Mouse (Mus musculus): ENCODE data around the gene Gm42878. TPM values are rescaled to one million over a fixed set of nuclear protein-coding genes. Genes with fewer than 3 reads are reported as not detected.

Gene Gm42878
- total RNA-seq (2021): not detected
- long read RNA-seq, experiment 1: 0 reads
- long read RNA-seq, experiment 2: 0 reads

DNA sequence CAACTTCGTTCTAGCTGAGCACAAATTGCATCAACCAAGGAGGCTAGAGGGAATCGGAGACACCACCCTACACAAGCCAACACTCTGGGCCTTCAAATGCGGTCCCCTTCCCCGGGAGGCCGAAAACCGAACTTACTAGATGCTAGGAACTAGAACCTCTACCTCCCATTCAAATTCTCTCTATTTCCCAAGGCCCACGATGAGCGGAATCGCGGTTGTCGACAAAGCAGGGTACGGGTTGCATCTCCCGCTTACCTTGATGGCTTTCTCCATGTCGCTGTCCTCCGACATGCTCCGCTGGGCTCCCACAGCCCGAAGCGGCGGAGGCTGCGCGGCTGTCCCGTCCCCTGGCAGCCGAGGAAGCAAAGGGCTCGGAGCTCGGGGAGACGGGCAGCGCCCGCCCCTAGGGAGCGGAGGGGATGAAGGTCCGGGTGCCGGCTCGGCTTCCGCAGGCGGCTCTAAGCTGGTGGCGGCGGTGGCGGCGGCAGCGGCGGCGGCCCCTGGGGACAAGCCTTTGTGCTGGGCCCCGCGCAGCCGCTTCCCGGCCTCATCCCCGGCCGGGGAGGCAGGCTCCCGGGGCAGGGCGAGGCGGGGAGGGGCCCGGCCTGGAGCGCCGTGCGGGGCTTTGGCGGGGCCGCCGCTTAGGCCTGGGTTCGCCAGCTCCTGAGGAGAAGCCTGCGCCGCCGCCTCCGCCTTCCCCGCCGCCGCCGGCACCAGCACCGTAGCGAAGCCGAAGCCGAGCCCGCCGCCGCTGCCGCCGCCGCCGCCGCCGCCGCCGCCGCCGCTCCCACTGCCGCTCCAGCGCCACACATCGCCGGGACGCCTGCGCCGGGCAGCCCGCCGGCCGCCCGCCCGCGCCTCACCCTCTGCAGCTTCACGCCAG is at the start of gene Gm42878, which contains the start of gene Adam1a:
Gm42878 (minus strand) TSS at position 573 of the 883 bp plus-strand sequence.
Adam1a (minus strand) TSS at position 573 of the 883 bp plus-strand sequence.
- peak in 1 of 2 experiments; percentile 44 for DNase-seq

DNA sequence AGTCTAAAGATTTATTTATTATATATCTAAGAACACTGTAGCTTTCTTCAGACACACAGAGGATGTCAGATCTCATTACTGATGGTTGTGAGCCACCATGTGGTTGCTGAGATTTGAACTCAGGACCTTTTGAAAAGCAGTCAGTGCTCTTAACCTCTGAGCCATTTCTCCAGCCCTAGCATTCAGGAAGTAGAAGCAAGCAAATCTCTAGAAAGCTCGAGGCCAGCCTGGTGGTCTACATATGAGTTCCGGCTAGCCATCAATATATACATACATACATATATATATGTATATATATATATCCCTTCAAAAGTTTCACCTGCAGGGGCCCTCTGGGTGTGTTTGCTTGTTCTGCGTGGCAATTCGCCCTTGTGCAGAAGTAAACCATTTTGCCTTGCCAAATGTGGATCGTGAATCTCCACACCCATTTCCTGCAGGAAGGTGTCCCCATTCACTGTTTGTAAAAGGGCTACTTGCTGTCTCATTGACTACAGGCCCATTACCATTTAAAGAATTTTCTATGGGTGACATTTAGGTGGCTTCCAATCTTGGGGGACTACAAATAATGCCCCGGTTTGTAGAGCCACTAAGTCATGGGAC is 49.5 kb upstream of the Gm42878 start:
- no peak for DNase-seq

DNA sequence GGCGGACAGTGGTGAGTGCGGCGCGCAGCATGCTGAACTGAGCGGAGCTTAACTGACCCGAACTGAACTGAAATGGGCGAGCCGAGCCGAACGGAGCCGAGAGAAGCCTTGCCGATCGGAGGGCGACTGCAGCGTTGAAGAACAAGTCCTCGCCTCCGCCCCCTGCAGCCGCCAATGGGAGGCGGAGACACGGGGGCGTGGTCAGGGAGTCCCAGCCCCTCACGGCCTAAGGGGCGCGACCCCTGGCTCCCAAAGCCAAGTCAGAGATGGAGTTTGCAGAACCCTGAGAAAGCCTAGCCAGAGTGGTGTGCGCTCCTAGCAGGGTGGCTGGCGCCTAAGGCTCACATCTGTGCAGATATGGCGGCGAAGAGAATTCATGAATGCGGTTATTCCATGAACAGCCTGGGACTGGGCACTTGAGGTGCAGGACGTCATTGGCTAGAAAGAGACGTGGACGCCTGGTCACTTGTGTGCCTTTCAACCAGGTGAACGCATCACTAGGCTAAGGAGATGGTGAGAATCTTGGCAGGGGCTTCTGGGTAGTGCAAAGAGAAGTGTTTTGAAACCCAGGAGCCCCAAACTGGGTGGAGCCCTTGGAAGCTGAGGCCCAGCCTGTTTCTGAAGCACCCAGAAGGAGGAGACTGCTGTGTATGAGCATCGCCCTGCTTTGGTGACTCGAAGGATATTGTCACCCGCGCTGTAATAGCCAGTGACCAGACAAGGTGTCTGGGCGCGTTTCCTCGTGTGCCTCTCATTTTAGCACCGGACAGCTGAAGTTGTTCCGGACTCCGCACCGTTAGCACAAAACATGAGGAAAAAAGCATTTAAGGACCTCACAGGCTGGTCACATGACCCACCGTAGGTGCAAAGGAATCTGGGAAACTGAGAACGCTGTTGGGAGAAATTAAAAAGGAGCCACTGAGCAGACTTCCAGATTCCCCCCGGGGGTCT is 48.4 kb upstream of the Gm42878 start, which contains the start of gene Aldh2:
Aldh2 (minus strand) TSS at position 374 of the 951 bp plus-strand sequence.
- DNase-seq: peak; percentile 94 to 95

DNA sequence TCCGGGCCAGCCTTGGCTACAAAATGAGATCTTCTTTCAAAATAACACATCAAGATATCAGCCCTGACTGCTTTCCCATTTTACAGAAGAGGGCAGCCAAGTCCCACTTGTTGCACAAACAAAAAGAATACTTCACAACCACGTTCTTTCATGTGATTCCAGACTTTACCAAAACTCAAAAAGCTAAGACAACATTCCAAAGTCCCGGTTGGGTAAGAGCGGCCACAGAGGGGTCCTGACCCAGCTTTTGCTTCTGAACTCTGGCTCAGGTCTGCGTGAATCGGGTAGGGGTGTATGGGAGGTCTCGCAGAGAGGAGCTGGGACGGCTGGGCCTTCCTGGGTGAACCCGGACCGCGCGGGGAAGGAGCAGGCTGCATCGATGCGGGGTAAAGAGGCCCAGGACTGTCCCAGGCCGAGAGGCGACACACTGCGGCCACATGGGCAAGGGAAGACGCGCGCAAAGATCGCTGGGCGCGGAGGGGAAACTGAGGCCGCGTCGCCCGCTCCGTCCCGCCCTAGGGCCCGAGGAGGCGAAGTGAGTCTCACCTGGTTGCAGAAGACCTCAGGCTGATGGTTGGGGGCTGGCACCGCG is 47.6 kb upstream of the Gm42878 start:
- DNase-seq: no peak

DNA sequence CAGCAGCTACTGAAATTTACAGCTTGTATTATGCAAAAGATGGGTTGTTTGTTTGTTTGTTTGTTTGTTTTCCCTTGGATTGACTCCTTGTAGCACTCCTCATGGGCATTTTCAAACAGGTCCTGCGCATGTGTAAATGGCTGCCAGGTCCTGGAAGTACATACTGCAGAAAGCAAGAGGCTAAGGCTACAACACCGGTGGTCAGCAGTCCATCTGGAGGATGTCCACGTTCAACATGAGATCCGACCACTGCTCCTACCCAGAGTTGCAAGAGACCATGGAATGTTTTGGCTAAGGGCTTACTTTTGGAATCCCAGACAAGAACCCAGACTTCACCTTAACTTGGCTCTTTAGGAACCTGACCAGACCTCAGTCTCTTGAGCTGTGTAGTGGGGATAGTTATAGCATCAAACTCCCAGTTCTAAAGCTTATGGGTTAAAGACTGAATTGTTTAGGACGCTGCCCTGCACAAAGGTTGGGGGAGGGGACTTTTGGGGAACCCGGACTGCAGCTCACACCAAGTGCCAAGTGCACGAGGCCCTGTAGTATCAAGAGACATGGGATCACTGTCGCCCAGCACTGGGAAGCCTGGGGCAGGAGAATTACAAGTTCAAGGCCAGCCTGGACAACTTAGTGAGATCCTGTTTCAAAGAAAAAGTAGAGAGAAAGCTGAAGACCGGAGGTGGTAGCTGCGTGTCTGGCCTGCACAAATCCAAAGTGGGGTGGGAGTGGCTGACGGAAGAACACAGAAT is 47.0 kb upstream of the Gm42878 start:
- peak in 1 of 2 experiments; percentile 52 for DNase-seq

DNA sequence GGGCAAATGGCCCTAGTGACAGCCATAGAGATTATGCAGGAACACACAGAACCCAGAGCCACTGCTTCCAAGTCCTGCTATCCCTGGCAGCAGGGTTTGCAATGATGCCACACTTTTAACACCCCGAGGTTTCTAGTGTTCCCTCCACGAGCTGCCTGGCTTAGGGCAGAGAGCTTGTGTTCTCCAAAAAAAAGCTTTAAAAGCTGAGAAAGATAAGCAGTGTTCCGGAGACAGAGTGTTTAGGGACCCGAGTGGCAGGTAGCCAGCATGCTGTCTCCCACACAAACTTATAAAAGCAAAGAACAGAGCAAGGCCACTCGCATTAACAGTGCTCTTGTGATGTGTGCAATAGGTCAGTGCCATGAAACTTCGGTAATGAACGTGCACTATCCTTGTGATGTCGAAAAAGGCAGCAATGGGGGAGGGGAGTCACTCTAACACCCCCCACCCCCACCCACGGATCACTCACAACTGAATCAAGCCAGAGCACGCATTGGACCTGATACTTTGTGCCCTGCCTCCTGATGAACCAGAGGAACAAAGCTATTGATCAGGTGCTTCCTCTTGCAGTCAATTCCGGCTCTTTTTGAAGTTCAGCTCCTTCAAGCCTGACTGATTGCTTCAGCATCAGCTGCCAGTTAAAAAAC is 46.3 kb upstream of the Gm42878 start:
- peak; percentile 52 to 62 for DNase-seq

DNA sequence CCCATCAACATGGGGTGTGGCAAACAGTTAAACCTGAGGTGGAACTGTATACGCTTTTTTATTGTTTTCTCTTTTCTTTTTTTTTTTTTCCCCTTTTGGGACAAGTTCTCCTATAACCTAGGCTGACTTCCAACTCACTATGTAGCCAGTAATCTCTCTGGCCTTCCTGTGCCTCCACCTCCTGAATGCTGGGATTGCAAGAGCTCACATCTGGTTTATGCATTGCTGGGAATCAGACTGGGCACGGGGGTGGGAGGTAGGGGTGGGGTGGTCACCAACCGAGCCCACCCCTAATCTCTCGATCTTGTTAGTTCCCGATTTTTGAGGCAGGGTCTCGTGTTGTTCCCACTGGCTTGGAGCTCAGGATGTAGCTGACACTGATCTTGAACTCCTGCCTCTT is 44.6 kb upstream of the Gm42878 start:
- no peak for DNase-seq

DNA sequence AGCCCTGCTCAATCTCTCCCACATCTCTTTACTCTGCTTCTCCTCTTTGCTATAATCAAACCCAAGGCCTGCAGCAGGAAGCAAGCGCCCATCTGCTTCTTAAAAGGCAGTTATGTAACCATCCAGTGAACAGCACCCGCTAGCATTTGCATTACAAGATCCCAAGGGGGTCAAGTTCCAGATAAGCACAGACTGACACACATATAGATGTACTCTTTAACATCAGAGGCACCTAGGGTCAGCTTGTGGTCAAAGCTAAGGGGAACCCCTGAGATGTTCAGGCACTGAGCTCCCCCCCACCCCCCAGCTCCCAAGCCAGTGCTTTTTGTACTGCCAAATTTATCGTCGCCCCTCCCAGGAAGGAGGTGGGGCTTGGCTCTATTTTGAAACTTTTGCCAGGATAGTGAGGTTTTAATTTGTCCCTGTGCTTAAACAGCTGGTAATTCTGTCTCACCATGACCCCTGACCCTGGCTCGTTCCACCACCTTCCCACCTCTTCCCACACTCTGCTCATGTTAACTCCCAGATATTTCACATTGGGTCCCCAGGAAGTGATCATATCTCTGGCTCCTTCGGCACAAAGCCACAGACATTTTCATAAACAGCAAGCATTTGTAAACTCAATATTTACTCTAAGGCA is 41.2 kb upstream of the Gm42878 start:
- DNase-seq: peak; percentile 83 to 85

DNA sequence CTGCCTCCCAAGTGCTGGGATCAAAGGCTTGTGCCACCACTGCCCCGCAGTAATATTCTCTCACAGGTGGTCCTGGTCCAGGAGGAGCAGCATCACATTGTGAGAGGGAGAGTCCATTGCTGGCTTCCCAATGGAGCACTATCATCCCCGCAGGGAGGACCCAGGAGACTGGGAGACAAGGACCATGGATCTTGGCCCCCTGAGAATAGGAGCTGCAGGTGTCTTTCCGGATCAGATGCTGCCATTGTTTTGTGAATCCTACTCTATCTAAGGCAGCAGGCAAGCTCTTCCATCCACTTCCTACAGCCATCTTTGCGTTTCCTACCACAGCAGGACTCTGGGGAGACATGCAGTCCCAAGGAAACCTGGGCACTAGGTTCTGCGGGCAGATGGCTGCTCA is 40.4 kb upstream of the Gm42878 start:
- no peak for DNase-seq

DNA sequence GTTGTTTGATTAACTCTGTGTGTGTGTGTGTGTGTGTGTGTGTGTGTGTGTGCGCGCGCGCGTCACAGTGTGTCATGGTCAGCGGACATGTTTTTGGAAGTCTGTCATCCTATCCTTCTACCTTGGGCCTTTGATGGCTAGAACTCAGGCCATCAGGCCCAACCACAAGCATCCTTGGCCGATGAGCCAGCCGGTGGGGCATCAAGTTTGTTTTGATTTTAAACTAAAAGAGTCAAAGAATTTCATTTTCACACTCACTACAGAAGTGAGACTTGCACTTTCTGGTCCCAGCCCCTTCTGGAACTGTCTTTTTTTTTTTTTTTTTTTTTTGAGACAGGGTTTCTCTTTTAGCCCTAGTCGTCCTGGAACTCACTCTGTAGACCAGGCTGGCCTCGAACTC is 39.7 kb upstream of the Gm42878 start:
- DNase-seq: no peak

DNA sequence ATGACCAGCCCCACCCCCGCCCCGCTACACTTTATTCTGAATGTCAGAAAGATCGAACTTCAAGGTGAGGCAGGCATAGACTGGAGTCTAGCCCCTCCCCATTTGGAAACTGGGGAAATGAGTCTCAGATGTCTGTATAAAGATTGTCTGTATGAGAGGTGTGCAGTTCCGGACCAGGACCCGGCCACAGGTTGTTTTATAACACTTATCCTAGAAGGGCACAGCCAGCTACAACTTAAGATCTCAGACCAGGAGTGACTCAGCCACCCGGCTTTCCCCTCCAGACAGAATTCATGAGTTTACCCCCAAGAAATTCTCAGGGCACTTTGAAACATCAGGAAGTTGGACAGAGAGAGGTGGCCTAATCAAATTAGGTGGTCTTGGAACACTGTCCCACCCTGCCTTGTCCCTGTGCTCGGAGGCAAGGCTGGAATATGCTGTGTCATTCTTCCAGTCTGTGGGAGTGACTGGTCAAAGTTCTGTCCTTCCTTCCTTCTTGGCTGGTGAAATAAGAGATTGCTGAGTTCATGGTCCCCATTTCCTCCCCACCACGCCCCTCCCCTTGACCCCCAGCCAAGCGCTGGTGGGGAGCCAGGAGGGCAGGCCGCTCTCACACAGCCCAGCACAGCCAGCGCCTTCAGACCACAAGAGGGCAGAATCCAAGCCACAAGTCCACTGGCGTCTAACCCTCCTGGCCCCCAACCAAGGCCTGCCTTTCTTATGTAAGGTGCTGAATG is 38.7 kb upstream of the Gm42878 start:
- DNase-seq: peak; percentile 98

DNA sequence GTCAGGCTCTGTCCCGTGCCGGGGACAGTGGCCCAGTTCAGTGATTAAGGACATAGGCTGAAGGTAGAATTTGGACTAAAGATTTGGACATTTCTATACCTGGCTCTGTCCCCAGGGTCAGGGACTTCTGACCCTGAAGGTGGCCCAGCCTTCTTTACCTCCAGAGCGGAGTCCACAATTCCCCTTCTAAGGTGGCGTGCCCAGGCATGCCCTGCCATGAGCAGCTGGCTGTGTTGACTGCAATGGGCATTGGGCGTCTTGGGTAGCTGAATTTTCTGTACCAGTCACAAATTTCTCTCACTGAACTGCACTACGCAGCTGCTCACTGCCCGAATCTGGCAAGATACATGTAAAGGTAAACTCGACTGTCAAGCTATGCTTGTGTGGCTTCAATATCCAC is 36.7 kb upstream of the Gm42878 start:
- no peak for DNase-seq

DNA sequence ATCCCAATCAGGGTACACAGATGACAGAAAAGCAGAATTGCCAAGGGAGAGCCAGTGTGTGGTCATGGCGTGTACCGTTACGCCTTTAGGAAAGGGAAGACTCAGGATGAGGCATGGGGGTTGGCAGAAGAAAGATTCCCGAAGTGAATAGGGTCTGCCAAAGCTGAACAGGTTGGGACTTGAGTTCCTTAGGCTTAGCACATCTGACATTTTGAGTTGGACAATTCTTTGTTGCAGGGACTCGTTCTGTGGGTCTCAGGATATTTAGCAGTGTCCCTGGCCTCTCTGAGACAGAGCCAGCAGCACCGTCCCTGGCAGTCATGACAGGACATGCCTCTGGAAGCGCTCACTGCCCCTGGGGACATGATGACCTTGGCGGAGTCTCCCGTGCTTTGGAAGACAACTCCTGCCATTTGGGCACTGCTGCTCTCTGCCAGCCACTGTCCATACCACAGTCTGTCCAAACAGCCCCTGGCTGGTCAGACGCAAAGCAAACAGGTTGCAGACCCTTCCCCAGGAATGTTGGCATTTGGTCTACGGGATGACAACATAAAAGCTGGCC is 31.7 kb upstream of the Gm42878 start:
- DNase-seq: peak; percentile 68 to 76

DNA sequence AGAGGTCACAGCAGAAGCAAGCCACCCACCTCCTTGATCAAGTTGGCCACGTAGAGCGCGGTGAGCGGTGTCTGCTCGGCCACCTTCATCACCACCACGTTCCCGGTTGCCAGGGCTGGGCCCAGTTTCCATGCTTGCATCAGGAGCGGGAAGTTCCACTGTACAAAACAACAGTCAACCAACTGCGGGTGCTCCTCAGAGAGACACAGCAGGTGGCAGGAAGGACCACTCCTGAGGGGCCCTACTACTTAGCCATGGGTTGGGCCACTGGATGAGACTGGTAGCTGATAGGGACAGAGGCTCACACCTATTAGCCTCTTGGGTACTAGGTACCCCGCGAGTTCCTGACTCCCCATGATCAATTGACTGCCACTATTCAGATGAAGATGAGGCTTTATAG is 30.6 kb upstream of the Gm42878 start:
- no peak for DNase-seq

DNA sequence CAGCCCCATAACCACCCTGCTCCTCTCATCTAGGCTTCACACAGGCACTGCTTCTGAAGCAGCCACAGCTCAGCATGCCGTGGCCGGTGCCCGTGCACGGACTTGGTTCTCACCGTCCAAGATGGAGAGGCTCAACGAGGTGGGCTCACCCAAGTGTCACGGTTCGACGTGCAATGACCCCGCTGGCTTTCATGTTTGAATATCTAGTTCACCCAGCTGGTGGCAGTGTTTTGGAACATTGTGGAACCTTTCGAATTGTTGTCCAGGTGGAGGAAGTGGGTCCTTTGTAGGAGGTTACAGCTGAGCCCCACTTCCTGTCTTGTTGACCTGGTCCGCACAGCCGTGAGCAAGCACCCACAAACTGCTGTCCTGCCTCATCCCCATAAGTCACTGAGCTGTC is 28.9 kb upstream of the Gm42878 start:
- DNase-seq: no peak

DNA sequence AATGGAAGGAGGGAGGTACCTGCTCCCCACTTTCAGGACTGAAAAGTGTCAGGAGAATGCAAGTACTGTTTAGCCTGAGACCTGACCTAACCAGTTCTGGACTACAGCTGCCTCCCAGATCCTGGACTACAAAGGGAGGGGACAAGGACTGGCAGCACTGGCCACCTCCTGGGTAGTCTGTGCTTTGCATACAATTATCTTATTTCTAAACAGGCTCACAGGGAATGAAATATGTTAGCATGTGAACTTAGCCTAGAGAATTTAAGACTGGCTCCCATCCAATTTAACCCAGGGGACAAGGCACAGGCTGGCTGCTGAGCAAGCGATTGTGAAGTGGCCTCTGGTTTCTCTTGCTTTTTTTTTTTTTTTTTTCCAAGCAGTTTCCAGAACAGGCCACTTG is 25.5 kb upstream of the Gm42878 start:
- no peak for DNase-seq

DNA sequence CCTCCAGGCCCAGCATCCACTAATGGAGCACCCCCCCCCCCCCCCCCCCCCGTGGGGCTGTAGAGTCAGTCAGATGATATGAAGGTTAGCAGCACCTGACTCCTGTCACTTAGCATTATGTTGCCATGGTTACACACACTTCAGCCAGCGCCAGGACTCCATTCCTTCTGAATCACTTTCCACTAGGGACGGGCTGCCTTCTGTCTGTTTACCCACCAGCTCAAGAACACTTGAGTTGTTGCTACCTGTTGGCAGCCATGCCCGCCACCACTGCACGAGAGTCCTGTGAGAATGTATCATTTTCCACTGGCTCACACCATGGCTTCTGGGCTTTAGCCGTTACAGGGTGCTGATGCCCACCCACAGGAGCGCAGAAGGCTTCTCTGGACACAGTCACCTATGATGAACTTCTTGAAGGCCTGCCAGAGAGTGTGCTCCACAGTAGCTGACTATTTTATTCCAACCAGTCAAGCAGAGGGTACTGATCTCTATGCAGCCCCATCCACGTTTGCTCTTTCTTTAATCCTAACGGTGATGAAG is 24.7 kb upstream of the Gm42878 start:
- no peak for DNase-seq

DNA sequence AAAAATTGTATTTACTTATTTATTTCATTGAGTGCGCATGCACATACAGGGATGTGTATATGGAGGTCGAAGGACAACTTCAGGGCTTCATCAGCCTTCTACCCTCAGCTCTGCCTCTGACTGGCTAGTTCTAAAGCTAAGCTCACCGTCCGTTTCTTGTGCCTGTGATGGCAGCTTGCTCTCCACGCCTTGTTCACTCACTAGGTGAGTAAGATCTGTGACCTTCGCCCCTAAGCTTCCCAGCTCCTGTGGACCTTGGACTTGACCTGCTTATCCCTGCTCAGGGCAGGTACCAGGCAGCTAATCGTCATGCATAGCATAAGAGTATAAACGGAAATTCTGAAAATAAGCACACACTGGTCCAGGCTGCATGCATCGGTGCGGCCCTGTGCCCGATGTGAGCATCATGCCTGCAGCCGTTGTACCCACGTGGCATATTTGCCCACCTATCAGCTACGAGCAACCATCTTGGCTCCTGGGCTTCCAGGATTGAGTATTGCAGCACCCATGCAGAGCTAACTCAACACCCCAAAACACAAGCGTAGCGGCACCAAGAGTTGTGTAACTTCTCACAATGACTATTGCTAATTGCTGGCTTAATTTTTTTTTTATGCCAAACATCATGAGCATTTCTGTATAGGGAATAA is 20.9 kb upstream of the Gm42878 start:
- no peak for DNase-seq
